Mouse (Mus musculus): ENCODE measurements around the gene Glud1.

The Glud1 gene

GRCm38 (mm10) chr14:34310234-34310965, at the start of gene Glud1, which contains the start of gene Shld2:
Gene Glud1, plus strand, starts transcription at chr14:34310727.
Gene Shld2, minus strand, starts transcription at chr14:34310493.
- peak; percentile 98 for DNase-seq (ENCODE audit: low read depth)

- no peak for DNase-seq (ENCODE audit: low read depth)
Observed at GRCm38 (mm10) chr14:34268046-34268445, 42.5 kb upstream of the Glud1 start.

GRCm38 (mm10) chr14:34273280-34273679, 37.2 kb upstream of the Glud1 start:
- DNase-seq (ENCODE audit: low read depth), result peak; percentile 58

- no peak for DNase-seq (ENCODE audit: low read depth)
Observed at GRCm38 (mm10) chr14:34274141-34274540, 36.4 kb upstream of the Glud1 start.

- DNase-seq (ENCODE audit: low read depth), result no peak
Observed at GRCm38 (mm10) chr14:34275225-34275624, 35.3 kb upstream of the Glud1 start.

- peak; percentile 17 for DNase-seq (ENCODE audit: low read depth)
Observed at GRCm38 (mm10) chr14:34279726-34280125, 30.8 kb upstream of the Glud1 start.

- DNase-seq (ENCODE audit: low read depth), result no peak
Observed at GRCm38 (mm10) chr14:34280798-34281197, 29.7 kb upstream of the Glud1 start.

- DNase-seq (ENCODE audit: low read depth), result no peak
Observed at GRCm38 (mm10) chr14:34281736-34282269, 28.7 kb upstream of the Glud1 start.

- DNase-seq (ENCODE audit: low read depth), result no peak
Observed at GRCm38 (mm10) chr14:34288396-34288795, 22.1 kb upstream of the Glud1 start.

- no peak for DNase-seq (ENCODE audit: low read depth)
Observed at GRCm38 (mm10) chr14:34289259-34290015, 21.1 kb upstream of the Glud1 start.

GRCm38 (mm10) chr14:34290229-34290628, 20.3 kb upstream of the Glud1 start:
- no peak for DNase-seq (ENCODE audit: low read depth)

GRCm38 (mm10) chr14:34293641-34294040, 16.9 kb upstream of the Glud1 start:
- no peak for DNase-seq (ENCODE audit: low read depth)

GRCm38 (mm10) chr14:34296350-34296749, 14.2 kb upstream of the Glud1 start:
- no peak for DNase-seq (ENCODE audit: low read depth)

- DNase-seq (ENCODE audit: low read depth), result peak; percentile 78
Observed at GRCm38 (mm10) chr14:34297038-34297437, 13.5 kb upstream of the Glud1 start.

- no peak for DNase-seq (ENCODE audit: low read depth)
Observed at GRCm38 (mm10) chr14:34297634-34298033, 12.9 kb upstream of the Glud1 start.

- no peak for DNase-seq (ENCODE audit: low read depth)
Observed at GRCm38 (mm10) chr14:34298871-34299700, 11.4 kb upstream of the Glud1 start.

- no peak for DNase-seq (ENCODE audit: low read depth)
Observed at GRCm38 (mm10) chr14:34302681-34303242, 7.8 kb upstream of the Glud1 start.

- DNase-seq (ENCODE audit: low read depth), result no peak
Observed at GRCm38 (mm10) chr14:34303265-34303680, 7.3 kb upstream of the Glud1 start.

GRCm38 (mm10) chr14:34309266-34309665, 1.3 kb upstream of the Glud1 start:
- DNase-seq (ENCODE audit: low read depth), result no peak

- DNase-seq (ENCODE audit: low read depth), result no peak
Observed at GRCm38 (mm10) chr14:34309907-34310233, 657 bp upstream of the Glud1 start.

- DNase-seq (ENCODE audit: low read depth), result peak; percentile 50
Observed at GRCm38 (mm10) chr14:34311021-34311631, 599 bp downstream of the Glud1 start.
